Mouse (Mus musculus): ENCODE data around the gene Mbd4. TPM values are rescaled to one million over a fixed set of nuclear protein-coding genes. Genes with fewer than 3 reads are reported as not detected.
"Not testable (repeated sequence)": the region's sequence is repeated elsewhere in the genome, so short reads cannot be mapped to it uniquely, and the experiment has no call there.

Mbd4 gene
- total and polyA plus RNA-seq, 3 experiments, result 6.4 to 10.1 TPM; not detected in 1

DNA sequence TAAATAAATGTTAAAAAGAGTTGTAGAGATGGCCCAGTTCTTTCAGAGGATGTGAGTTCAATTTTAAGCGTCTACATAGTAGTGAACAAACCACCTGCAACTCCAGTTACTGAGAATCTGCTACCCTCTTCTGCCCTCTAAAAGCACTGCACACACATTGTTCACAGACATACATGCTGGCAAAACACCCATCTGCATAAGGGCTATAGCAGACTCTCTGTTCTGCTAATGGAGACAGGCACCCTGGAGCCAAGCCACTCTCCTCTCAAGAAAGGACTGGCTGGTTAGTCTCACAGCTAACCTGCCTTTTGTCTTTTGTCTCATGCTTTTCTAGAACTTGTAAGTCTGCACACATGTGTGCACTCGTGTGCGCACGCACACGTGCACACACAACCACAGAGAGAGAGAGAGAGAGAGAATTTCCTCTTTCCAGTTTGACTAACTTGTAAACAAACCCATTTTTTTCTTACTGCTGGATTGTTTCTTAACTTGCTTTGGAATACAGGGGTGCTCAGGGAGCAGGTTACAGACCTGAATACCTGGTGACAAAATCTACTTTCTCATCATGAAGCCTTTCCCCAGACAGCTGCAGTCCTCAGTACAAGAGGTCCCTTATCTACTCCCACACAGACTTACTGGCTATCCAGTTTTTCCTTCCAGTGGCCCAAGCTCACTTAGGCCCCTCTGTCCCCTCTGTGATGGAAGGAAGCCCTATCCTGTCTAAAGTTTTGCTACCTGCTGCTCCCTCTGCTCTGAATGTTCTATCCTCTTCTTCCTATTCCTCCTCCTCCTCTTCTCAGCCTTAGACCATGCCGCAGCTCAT lies 22.2 kb downstream of the Mbd4 start:
- H3K4me3 ChIP-seq (ENCODE audit: control insufficient read depth in 1 of 2, insufficient read depth in 1 of 2, low read depth in 2 of 2, low read length in 2 of 2), result no peak overlapping the region
- no peaks in the 10 kb centered on the region for H3K4me1 ChIP-seq (ENCODE audit: control insufficient read depth in 1 of 2, insufficient read depth in 2 of 2, low read length in 2 of 2)
- no peak for DNase-seq (ENCODE audit: low read depth, low spot score)
- TF ChIP-seq ZC3H11A (IDR thresholded peaks at IDR 0.05; ENCODE audit: low read depth, low read length) (no peak), GATA1 (IDR thresholded peaks at IDR 0.05; ENCODE audit: low read depth, low read length) (no peak), ELF1 (IDR thresholded peaks at IDR 0.05; ENCODE audit: low read depth, low read length) (no peak), MAX (IDR thresholded peaks at IDR 0.05; ENCODE audit: low read length) (no peak), GABPA (IDR thresholded peaks at IDR 0.05; ENCODE audit: low read depth, low read length) (no peak), POLR2AphosphoS2 (IDR thresholded peaks at IDR 0.05; ENCODE audit: low read length) (no peak), JUND (IDR thresholded peaks at IDR 0.05; ENCODE audit: low read depth, low read length) (peak; percentile 63; the same call in 1 of the 2 replicates)
- no peaks in the 10 kb centered on the region for H3K9me3 ChIP-seq (replicated peaks; ENCODE audit: insufficient read depth, low read length)
- H3K27ac ChIP-seq (ENCODE audit: control insufficient read depth, low read depth, low read length), result no peak overlapping the region
- H3K9ac ChIP-seq (ENCODE audit: control insufficient read depth, low read depth, low read length, poor library complexity, severe bottlenecking), result no peak overlapping the region
- H3K27me3 ChIP-seq (ENCODE audit: control insufficient read depth in 1 of 2, insufficient read depth in 2 of 2, low read length in 2 of 2), result no peaks in the 10 kb centered on the region
- no peaks in the 10 kb centered on the region for H3K79me2 ChIP-seq (ENCODE audit: control insufficient read depth, insufficient read depth, low read length, poor library complexity)
- H3K36me3 ChIP-seq (ENCODE audit: control insufficient read depth in 1 of 2, insufficient read depth in 2 of 2, low read length in 2 of 2), result 0 out of 4 replicates have a peak, but pooled peaks cover 0 to 2% of the 10 kb centered on the region in 2 experiments

DNA sequence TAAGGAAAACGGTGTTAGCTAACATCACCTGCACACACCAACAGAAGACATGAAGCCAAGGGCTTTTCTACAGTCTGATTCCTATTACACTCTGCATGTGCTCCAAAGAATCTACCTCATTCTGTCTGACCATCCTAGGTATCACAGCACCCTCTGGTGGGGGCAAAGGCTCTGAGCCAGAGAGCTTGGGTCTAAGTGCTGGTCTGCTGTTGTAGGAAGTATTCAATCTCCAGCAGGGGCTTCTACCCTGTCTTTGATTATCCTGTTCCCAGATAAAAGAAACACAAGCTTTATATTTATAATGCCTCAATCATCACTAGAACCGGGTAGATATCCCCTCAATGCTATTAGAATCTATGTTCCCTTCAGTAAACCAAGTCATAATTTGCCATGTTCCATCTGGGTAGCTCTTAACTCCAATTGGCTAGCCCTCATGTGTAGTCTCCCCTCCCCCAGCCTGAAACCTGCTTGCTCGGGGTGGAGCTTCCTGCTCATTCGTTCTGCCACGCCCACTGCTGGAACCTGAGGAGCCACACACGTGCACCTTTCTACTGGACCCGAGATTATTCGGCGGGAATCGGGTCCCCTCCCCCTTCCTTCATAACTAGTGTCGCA lies 29.2 kb downstream of the Mbd4 start:
- peak; percentile 58 for DNase-seq (ENCODE audit: low read depth, low spot score)
- not testable (repeated sequence) for H3K9ac ChIP-seq (ENCODE audit: control insufficient read depth, low read depth, low read length, poor library complexity, severe bottlenecking)

DNA sequence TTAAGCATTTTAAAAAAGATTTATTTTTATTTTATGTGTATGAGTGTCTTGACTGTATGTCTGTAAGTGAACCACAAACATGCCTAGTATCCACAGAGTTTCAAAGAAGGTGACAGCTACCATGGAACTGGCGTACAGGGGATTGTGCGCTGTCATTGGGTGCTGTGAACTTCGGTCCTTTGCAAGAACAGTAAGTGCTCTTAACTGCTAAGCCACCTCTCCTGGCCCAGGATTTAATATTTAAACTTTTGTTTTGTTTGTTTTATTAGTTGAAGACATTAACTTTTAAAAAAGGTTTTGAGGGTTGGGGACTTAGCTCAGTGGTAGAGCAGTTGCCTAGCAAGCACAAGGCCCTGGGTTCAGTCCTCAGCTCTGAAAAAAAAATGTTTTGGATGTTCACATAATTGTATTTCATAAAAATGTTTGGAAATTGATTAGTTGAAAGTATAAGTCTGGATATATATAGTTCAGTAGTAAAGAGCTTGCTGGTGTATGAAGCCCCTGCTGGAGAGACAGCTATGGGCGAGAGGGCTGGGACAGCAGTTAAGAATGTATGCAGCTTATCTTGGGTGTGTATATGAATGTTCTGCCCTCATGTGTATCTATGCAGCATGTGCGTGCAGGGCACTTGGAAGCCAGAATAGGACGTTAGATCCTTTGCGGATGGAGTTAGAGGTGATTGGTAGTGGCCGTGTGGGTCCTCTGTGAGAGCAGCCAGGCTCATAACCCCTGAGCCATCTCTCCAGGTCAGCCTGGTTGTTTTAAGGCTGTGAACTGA lies 31.8 kb downstream of the Mbd4 start:
- H3K27ac ChIP-seq (ENCODE audit: control insufficient read depth, low read depth, low read length), result no peak overlapping the region
- H3K9me3 ChIP-seq (replicated peaks; ENCODE audit: insufficient read depth, low read length), result no peaks in the 10 kb centered on the region
- H3K4me3 ChIP-seq (ENCODE audit: control insufficient read depth in 1 of 2, insufficient read depth in 1 of 2, low read depth in 2 of 2, low read length in 2 of 2), result no peak overlapping the region
- no peaks in the 10 kb centered on the region for H3K36me3 ChIP-seq (ENCODE audit: control insufficient read depth in 1 of 2, insufficient read depth in 2 of 2, low read length in 2 of 2)
- no peaks in the 10 kb centered on the region for H3K79me2 ChIP-seq (ENCODE audit: control insufficient read depth, insufficient read depth, low read length, poor library complexity)
- H3K27me3 ChIP-seq (ENCODE audit: control insufficient read depth in 1 of 2, insufficient read depth in 2 of 2, low read length in 2 of 2), result no peaks in the 10 kb centered on the region
- no peak overlapping the region for H3K9ac ChIP-seq (ENCODE audit: control insufficient read depth, low read depth, low read length, poor library complexity, severe bottlenecking)
- TF ChIP-seq NELFE (IDR thresholded peaks at IDR 0.05; ENCODE audit: low read depth, low read length), result no peak
- no peak for TF ChIP-seq ELF1 (IDR thresholded peaks at IDR 0.05; ENCODE audit: low read depth, low read length)
- no peak for TF ChIP-seq ZC3H11A (IDR thresholded peaks at IDR 0.05; ENCODE audit: low read depth, low read length)
- no peak for TF ChIP-seq GABPA (IDR thresholded peaks at IDR 0.05; ENCODE audit: low read depth, low read length)
- no peak for TF ChIP-seq TCF12 (IDR thresholded peaks at IDR 0.05; ENCODE audit: low read depth, low read length)
- no peak for TF ChIP-seq POLR2AphosphoS2 (IDR thresholded peaks at IDR 0.05; ENCODE audit: low read length)
- no peak for TF ChIP-seq USF2 (IDR thresholded peaks at IDR 0.05; ENCODE audit: borderline replicate concordance in 1 of 2, insufficient read depth in 1 of 2, low read depth in 1 of 2, low read length in 2 of 2)
- TF ChIP-seq KAT2A (conservative IDR thresholded peaks at IDR 0.05; ENCODE audit: low read depth, low read length), result no peak
- no peak for TF ChIP-seq POLR2AphosphoS5 (IDR thresholded peaks at IDR 0.05; ENCODE audit: borderline replicate concordance, low read depth, low read length)
- TF ChIP-seq E2F4 (IDR thresholded peaks at IDR 0.05; ENCODE audit: borderline replicate concordance, low read depth, low read length), result no peak
- TF ChIP-seq RCOR1 (IDR thresholded peaks at IDR 0.05; ENCODE audit: low read depth, low read length), result no peak
- no peak for TF ChIP-seq MAX (IDR thresholded peaks at IDR 0.05; ENCODE audit: low read length)
- no peak for TF ChIP-seq JUND (IDR thresholded peaks at IDR 0.05; ENCODE audit: low read depth, low read length)
- no peak for TF ChIP-seq HCFC1 (IDR thresholded peaks at IDR 0.05; ENCODE audit: low read depth, low read length)
- no peak for TF ChIP-seq EP300 (IDR thresholded peaks at IDR 0.05; ENCODE audit: low read depth in 1 of 2, low read length in 2 of 2)
- peaks cover 0 to 3% of the 10 kb centered on the region in 2 experiments; a peak in 1 of 4 replicates for H3K4me1 ChIP-seq (ENCODE audit: control insufficient read depth in 1 of 2, insufficient read depth in 2 of 2, low read length in 2 of 2)
- DNase-seq (ENCODE audit: low read depth, low spot score), result no peak

More for the DNA sequence above, 29.2 kb downstream of the Mbd4 start:
- not testable (repeated sequence) for H3K4me1 ChIP-seq (ENCODE audit: control insufficient read depth in 1 of 2, insufficient read depth in 2 of 2, low read length in 2 of 2); H3K27ac ChIP-seq (ENCODE audit: control insufficient read depth, low read depth, low read length); H3K79me2 ChIP-seq (ENCODE audit: control insufficient read depth, insufficient read depth, low read length, poor library complexity); H3K36me3 ChIP-seq (ENCODE audit: control insufficient read depth in 1 of 2, insufficient read depth in 2 of 2, low read length in 2 of 2); H3K27me3 ChIP-seq (ENCODE audit: control insufficient read depth in 1 of 2, insufficient read depth in 2 of 2, low read length in 2 of 2); H3K9me3 ChIP-seq (replicated peaks; ENCODE audit: insufficient read depth, low read length); H3K4me3 ChIP-seq (ENCODE audit: control insufficient read depth in 1 of 2, insufficient read depth in 1 of 2, low read depth in 2 of 2, low read length in 2 of 2)
- peak; percentile 71 for TF ChIP-seq SMC3 (IDR thresholded peaks at IDR 0.05; ENCODE audit: low read depth, low read length)
- TF ChIP-seq ZC3H11A (IDR thresholded peaks at IDR 0.05; ENCODE audit: low read depth, low read length), result peak; percentile 36; the same call in 1 of the 2 replicates
- TF ChIP-seq CTCF (IDR thresholded peaks at IDR 0.05 in 2 of 3, conservative IDR thresholded peaks at IDR 0.05 in 1 of 3; ENCODE audit: control insufficient read depth in 1 of 3, insufficient read depth in 1 of 3, low read depth in 2 of 3, low read length in 3 of 3, poor library complexity in 1 of 3, severe bottlenecking in 1 of 3), result peak; percentile 32 to 77 (median 62); a peak in 5 of 6 replicates
- peak; percentile 61 for TF ChIP-seq RAD21 (IDR thresholded peaks at IDR 0.05; ENCODE audit: low read depth, low read length)
